Mouse (Mus musculus): ENCODE results near the gene Eif4b.

Gene Eif4b

DNA sequence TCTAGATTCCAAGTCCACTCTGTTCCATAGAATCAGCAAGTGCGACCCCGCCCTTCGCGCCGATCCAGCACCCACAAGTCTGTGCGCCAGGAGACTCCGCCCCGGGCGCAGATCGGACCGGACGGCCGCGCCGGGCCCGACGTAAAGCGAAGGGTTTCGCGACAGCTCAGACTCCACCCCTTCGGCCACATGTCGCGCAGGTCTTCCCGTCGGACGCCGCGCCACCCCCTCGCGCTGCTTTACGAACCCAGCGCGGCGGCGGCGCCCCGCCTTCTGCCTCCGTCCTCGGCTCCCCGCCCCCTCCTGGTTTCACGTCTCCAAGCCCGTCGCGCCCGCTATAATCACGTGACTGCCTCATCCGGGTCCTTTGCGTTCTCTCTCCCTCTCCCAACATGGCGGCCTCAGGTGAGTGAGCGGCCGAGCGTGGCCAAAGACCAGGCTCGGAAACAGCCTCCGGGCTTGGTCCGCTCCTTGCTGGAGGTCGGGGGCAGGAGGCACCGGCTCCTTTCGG, at the start of gene Eif4b:
TSS of gene Eif4b (plus strand) at position 215 of the 511 bp plus-strand sequence.
- Histone ChIP-seq H3K27me3 (ENCODE audit: insufficient read depth, low read length) (0 out of 2 replicates have a peak, but pooled peaks cover 2% of the 10 kb centered on the region), H3K9me3 (ENCODE audit: low read length) (no peaks in the 10 kb centered on the region), H3K36me3 (ENCODE audit: insufficient read depth, low read length) (peaks cover 33% of the 10 kb centered on the region), H3K4me3 (replicated peaks; ENCODE audit: low read length) (peak within 1 kb of the TSS; percentile 99), H3K4me1 (replicated peaks; ENCODE audit: low read depth, low read length) (peaks cover 52% of the 10 kb centered on the region)
- no peak for TF ChIP-seq NANOG (IDR thresholded peaks at IDR 0.05; ENCODE audit: borderline replicate concordance, low read length)
- no peak for TF ChIP-seq CTCF (conservative IDR thresholded peaks at IDR 0.05; ENCODE audit: low read length)
- no peak for TF ChIP-seq POU5F1 (IDR thresholded peaks at IDR 0.05; ENCODE audit: borderline replicate concordance, low read length)

DNA sequence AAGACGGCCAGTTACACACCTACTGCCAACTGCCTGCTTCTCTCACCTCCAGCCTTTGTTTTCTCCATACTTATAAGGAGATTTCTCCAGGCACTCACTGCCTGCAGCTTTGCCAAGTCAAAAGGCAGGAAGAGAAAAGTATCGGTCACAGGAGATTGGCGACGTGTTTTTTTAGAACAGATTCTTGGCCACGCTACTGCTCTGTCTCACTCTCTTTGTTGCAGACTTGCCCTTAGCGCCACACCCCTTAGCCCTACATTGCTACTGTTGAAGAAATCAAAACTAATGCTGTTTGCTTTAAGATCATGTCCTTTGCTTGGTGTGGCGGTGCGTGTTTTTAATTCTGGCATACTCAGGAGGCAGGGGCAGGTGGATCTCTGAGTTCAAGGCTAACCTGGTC, 49.7 kb upstream of the Eif4b start:
- Histone ChIP-seq H3K9me3 (ENCODE audit: low read length) (no peaks in the 10 kb centered on the region), H3K4me1 (replicated peaks; ENCODE audit: low read depth, low read length) (peaks cover 54% of the 10 kb centered on the region), H3K27me3 (ENCODE audit: insufficient read depth, low read length) (peaks cover 67% of the 10 kb centered on the region), H3K36me3 (ENCODE audit: insufficient read depth, low read length) (no peaks in the 10 kb centered on the region), H3K4me3 (replicated peaks; ENCODE audit: low read length) (no peak overlapping the region)
- TF ChIP-seq CTCF (conservative IDR thresholded peaks at IDR 0.05; ENCODE audit: low read length) (no peak), POU5F1 (IDR thresholded peaks at IDR 0.05; ENCODE audit: borderline replicate concordance, low read length) (no peak), NANOG (IDR thresholded peaks at IDR 0.05; ENCODE audit: borderline replicate concordance, low read length) (no peak)

DNA sequence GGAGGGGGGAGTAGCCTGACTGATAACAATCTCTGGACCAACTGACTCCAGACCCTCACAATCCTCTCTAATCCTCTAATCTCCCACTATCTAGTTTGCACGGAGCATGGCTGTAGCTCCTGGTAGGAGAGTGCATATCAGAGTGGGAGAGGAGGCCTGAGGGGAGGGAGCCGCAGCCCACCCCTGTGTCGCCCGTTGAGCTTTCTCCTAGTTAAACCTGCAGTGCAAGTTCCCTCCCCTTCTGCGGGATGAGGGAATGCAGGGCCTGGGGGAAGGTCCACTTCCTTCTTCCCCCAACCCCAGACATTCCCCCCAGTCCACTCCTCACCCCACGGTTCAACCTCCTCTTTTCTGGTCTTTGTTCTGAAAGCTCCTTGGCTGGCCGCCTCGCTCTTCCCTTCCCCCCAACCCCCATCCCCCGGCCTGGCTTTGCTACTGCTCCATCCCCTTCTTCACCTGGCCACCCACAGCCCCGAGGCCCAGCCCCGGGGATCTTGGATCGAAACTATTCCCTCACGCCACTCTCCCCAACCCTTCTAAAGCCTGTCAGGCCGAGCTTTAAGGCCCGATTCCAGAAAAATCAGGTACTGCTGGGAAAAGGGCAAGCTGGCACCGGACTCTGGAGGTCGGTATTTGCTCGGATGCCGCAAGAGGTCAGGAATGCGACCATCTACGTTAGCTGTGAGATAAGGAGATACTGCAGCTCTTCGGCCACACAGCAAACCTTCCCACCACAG, 48.3 kb upstream of the Eif4b start:
- Histone ChIP-seq H3K27me3 (ENCODE audit: insufficient read depth, low read length) (peaks cover 80% of the 10 kb centered on the region), H3K4me1 (replicated peaks; ENCODE audit: low read depth, low read length) (peaks cover 62% of the 10 kb centered on the region), H3K9me3 (ENCODE audit: low read length) (no peaks in the 10 kb centered on the region), H3K4me3 (replicated peaks; ENCODE audit: low read length) (peak overlapping the region; percentile 68), H3K36me3 (ENCODE audit: insufficient read depth, low read length) (no peaks in the 10 kb centered on the region)
- TF ChIP-seq NANOG (IDR thresholded peaks at IDR 0.05; ENCODE audit: borderline replicate concordance, low read length) = no peak
- TF ChIP-seq CTCF (conservative IDR thresholded peaks at IDR 0.05; ENCODE audit: low read length) = no peak
- no peak for TF ChIP-seq POU5F1 (IDR thresholded peaks at IDR 0.05; ENCODE audit: borderline replicate concordance, low read length)

DNA sequence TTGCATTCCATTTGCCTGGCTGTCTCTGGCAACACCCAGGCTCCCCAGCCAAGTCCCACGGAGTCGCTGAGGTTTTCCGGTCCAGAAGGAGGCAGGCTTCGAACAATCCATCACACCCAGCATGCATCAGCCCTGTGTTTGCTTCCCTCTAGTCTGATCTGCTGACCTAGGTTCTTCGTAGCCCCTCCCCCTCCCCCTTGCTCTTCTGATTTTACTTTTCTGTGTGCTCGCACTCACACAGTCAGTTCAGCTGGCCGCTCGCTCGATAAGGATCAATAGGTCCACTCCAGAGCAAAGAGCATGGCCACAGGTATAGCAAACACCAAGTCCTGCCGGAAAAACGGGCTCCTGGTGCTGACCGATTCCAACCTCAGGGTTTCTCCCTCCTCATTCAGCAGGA, 47.1 kb upstream of the Eif4b start:
- TF ChIP-seq POU5F1 (IDR thresholded peaks at IDR 0.05; ENCODE audit: borderline replicate concordance, low read length) (no peak), NANOG (IDR thresholded peaks at IDR 0.05; ENCODE audit: borderline replicate concordance, low read length) (no peak), CTCF (conservative IDR thresholded peaks at IDR 0.05; ENCODE audit: low read length) (no peak)
- no peaks in the 10 kb centered on the region for H3K36me3 ChIP-seq (ENCODE audit: insufficient read depth, low read length)

DNA sequence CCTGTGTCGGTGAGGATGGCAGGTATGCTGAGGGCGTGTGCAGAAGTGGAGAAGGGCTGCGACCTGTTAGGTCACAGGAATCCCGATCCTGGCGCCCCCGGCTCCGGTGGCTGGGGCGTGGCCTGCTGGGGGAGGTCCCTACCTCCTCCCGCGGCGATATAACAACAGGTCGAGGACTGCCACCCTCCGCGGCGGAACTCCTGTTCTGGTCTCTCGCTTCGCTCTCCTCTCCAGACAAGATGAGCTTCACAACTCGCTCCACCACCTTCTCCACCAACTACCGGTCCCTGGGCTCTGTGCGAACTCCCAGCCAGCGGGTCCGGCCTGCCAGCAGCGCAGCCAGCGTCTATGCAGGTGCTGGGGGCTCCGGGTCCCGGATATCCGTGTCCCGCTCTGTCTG, 45.5 kb upstream of the Eif4b start, which contains the start of gene Krt18:
TSS of gene Krt18 (plus strand) at position 141 of the 400 bp plus-strand sequence.
- H3K4me1 ChIP-seq (replicated peaks; ENCODE audit: low read depth, low read length) = peaks cover 54% of the 10 kb centered on the region
- no peaks in the 10 kb centered on the region for H3K9me3 ChIP-seq (ENCODE audit: low read length)
- TF ChIP-seq NANOG (IDR thresholded peaks at IDR 0.05; ENCODE audit: borderline replicate concordance, low read length) (no peak), POU5F1 (IDR thresholded peaks at IDR 0.05; ENCODE audit: borderline replicate concordance, low read length) (no peak), CTCF (conservative IDR thresholded peaks at IDR 0.05; ENCODE audit: low read length) (no peak)
- H3K4me3 ChIP-seq (replicated peaks; ENCODE audit: low read length) = peak within 1 kb of the TSS; percentile 76
- H3K27me3 ChIP-seq (ENCODE audit: insufficient read depth, low read length) = peaks cover 96% of the 10 kb centered on the region
- H3K36me3 ChIP-seq (ENCODE audit: insufficient read depth, low read length) = no peaks in the 10 kb centered on the region

More for the DNA sequence above, 47.1 kb upstream of the Eif4b start:
- Histone ChIP-seq H3K9me3 (ENCODE audit: low read length) (no peaks in the 10 kb centered on the region), H3K27me3 (ENCODE audit: insufficient read depth, low read length) (peaks cover 91% of the 10 kb centered on the region), H3K4me1 (replicated peaks; ENCODE audit: low read depth, low read length) (peaks cover 62% of the 10 kb centered on the region), H3K4me3 (replicated peaks; ENCODE audit: low read length) (no peak overlapping the region)

DNA sequence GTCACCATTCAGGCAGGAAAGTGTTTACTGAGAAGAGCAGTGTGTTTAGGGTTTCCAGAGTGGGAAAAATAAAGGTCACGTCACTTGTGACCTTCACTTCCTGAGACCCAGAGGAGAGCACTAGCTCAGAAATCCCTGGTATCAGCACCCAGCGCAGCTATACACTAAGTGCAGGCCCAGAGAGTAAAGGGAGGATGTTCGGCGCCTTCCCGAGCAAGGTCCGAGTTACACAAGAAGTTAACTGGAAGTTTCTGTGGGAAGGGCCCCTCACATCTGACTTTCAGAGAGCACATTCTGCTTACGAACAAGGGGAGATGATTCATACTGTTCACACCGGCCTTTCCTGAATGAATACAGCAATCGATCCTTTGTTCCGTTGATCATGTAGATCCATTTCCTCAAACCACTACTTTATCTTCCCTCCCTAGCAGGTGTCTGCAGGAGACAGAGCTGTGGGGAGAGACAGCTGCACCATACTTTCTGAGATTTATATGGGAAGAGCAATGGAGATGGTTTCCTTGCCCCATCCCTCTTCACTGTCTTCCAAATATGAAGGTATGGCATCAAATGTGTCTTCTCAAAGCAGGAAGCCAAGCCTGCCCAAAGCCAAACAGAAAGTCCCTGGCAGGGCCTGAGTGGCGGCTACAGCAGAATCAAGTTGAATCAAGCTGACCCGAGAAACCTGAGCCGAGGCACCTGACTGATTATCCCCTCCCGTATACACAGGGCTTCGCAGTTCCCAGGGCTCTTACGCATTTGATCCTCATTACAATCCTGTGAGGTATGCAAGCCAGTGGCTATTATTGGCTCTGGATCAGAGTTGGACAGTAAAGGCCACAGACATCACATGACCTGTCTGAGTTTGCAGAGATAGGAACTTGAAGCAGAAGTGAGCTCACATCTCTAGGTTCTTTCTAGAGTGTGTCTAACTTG, 39.2 kb upstream of the Eif4b start:
- Histone ChIP-seq H3K4me1 (replicated peaks; ENCODE audit: low read depth, low read length) (peaks cover 14% of the 10 kb centered on the region), H3K27me3 (ENCODE audit: insufficient read depth, low read length) (peaks cover 45% of the 10 kb centered on the region), H3K4me3 (replicated peaks; ENCODE audit: low read length) (no peak overlapping the region), H3K36me3 (ENCODE audit: insufficient read depth, low read length) (no peaks in the 10 kb centered on the region), H3K9me3 (ENCODE audit: low read length) (no peaks in the 10 kb centered on the region)
- no peak for TF ChIP-seq NANOG (IDR thresholded peaks at IDR 0.05; ENCODE audit: borderline replicate concordance, low read length)
- no peak for TF ChIP-seq CTCF (conservative IDR thresholded peaks at IDR 0.05; ENCODE audit: low read length)
- no peak for TF ChIP-seq POU5F1 (IDR thresholded peaks at IDR 0.05; ENCODE audit: borderline replicate concordance, low read length)

DNA sequence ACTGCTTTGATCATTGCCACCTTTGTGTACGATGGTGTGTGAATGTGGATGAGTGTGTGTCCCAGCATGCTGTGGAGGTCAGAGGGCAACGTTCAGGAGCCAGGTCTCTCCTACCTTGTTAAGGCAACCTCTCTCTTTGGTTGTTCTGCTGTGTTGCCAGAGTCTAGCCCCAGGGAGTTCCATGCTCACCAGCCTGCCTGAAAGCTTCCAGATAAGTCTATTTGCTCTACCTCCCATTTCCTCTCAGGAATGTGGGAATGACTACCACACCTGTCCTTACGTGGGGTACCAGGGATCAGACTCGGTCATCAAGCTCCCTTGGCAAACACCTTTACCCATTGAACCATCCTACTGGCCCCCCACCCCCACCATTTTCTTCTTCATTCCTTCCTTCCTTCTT, 33.3 kb upstream of the Eif4b start:
- Histone ChIP-seq H3K9me3 (ENCODE audit: low read length) (no peaks in the 10 kb centered on the region), H3K27me3 (ENCODE audit: insufficient read depth, low read length) (0 out of 2 replicates have a peak, but pooled peaks cover 9% of the 10 kb centered on the region)
- TF ChIP-seq POU5F1 (IDR thresholded peaks at IDR 0.05; ENCODE audit: borderline replicate concordance, low read length) (no peak), CTCF (conservative IDR thresholded peaks at IDR 0.05; ENCODE audit: low read length) (no peak), NANOG (IDR thresholded peaks at IDR 0.05; ENCODE audit: borderline replicate concordance, low read length) (no peak)

DNA sequence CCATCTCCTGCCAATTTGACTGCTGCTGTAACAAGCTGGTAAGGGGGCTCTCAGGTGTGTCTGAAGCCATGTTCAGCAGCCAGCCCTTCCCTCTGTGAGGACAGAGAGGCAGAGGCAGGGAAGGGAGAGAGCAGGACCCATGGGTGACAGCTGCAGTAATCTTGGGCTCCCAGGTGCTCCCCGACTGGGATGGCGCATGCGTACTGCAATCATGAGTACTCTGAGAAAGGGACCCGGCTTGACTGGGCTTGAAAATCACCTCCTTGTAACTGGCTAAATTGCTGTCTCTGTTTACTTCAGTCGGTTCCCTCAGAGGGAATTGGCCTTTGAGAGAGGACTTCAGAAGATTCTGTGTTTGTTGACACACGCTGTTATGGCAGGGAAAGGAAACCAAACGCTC, 31.6 kb upstream of the Eif4b start:
- Histone ChIP-seq H3K4me1 (replicated peaks; ENCODE audit: low read depth, low read length) (no peaks in the 10 kb centered on the region), H3K9me3 (ENCODE audit: low read length) (no peaks in the 10 kb centered on the region), H3K4me3 (replicated peaks; ENCODE audit: low read length) (no peak overlapping the region), H3K27me3 (ENCODE audit: insufficient read depth, low read length) (0 out of 2 replicates have a peak, but pooled peaks cover 8% of the 10 kb centered on the region), H3K36me3 (ENCODE audit: insufficient read depth, low read length) (no peaks in the 10 kb centered on the region)
- no peak for TF ChIP-seq NANOG (IDR thresholded peaks at IDR 0.05; ENCODE audit: borderline replicate concordance, low read length)
- no peak for TF ChIP-seq POU5F1 (IDR thresholded peaks at IDR 0.05; ENCODE audit: borderline replicate concordance, low read length)
- no peak for TF ChIP-seq CTCF (conservative IDR thresholded peaks at IDR 0.05; ENCODE audit: low read length)

More for the DNA sequence above, 33.3 kb upstream of the Eif4b start:
- no peaks in the 10 kb centered on the region for H3K36me3 ChIP-seq (ENCODE audit: insufficient read depth, low read length)
- H3K4me3 ChIP-seq (replicated peaks; ENCODE audit: low read length) = no peak overlapping the region
- no peaks in the 10 kb centered on the region for H3K4me1 ChIP-seq (replicated peaks; ENCODE audit: low read depth, low read length)

Measured in E14TG2a.4 (cell line).